Mouse (Mus musculus): ENCODE results near the gene Pcdh9. TPM values are rescaled to one million over a fixed set of nuclear protein-coding genes. Genes with fewer than 3 reads are reported as not detected.

Gene Pcdh9
- total RNA-seq (2021), result 1 to 10 TPM; 2.5 TPM
- long read RNA-seq, experiment 1, result 0 reads
- long read RNA-seq, experiment 2, result 0 reads

DNA sequence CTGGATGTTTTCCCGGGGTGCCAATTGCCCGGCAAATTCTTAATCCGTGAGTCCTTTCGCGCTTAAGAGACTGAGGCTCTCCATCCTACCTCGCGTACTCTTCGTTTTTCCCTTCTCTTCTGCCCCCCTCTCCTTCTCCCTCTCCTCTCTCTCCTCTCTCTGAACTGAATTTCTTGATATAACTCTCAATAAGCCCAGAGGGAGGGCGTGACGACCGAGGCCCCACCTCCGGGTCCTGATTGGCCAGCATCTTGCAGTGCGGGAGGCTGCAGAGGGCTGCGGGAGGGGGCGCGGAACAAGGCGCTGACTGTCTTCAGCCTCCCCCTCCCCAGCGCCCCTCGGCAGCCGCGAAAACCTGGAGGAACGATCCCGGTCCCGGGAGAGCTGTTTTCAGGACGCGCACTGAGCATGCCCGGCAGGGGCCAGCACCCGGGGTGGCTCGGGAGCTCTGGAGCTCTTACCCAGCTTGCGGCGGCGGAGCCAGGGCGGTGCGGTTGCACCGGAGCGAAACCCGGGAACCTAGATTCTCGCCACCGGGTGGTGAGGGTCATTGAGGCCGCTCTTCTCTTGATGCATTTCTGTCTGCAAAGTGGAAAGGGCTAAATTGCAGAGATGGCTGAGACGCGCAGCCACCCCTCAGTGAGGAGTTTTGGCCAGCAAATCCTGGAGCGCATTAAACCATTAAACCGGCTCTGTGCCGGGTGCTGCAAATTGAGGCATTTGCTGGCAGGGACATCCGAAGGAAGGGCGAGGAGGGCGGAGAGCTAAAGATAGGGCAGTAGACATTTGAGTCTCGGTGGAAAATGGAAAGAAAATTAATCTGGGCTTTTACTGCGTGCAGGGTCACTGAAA lies at the start of gene Pcdh9:
Gene Pcdh9 (minus strand): TSS at position 161 of the 852 bp plus-strand sequence.
- DNase-seq, result peak; percentile 80
- intact Hi-C loops (cut with DNase I), result no loop called here

DNA sequence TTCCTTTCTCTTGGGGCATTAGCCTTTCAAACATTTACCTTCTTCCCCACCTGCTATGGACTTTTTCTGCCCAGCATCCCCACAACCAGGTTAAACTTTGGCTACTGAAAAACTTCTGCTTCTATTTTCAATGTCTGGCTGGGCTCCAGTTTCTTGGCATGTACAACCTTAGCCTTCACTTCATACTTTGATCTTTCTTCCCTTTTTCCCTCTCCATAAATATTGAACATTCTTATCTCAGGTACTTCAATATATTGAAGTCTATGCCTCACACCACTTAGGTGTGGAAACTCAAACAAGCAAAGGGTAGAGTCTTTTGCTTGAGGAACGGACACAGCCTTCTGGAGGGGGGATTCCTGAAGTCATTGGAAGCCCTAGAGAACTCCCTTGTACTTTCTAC lies 16.4 kb upstream of the Pcdh9 start:
- no peak for DNase-seq
- intact Hi-C loops (cut with DNase I), result no loop called here

DNA sequence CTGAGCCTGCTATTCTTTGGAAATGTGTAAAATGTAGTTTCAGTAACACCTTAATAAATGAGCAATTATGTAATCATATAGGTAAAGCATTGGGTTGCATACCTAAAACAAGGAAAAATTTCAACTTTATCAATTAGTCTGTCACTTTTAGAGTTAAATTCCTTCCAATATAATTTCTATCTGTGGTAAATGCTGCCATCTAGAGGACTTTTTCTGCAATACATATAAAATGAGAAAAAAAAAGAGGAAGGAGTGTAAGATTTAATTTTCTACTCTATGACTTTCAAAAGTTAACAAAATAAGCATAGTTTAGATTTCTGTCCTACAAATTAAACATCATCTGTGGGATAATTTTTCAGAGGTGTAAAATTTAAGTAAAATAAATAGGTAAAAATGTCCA lies 8.1 kb upstream of the Pcdh9 start:
- intact Hi-C loops (cut with DNase I), result no loop called here
- DNase-seq, result no peak

DNA sequence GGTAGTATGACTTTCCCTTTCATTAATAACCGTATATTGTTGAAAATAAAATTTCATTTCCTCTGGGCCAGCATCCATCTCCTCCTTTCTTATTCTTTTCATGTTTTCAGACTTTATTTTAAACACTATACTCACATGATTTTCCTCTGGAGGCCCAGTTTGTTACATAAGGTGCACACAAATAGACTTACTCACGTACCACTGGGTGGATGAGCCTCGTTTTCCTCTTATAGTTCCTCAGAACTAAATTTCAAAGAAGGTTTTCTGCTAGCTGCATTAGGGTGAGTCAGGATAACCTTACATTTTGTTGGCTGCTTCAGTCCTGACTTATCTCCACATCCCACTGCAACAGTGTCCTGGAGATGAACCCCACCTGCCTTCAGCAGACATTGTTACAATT lies 4.7 kb upstream of the Pcdh9 start:
- intact Hi-C loops (cut with DNase I), result no loop called here
- DNase-seq, result no peak

DNA sequence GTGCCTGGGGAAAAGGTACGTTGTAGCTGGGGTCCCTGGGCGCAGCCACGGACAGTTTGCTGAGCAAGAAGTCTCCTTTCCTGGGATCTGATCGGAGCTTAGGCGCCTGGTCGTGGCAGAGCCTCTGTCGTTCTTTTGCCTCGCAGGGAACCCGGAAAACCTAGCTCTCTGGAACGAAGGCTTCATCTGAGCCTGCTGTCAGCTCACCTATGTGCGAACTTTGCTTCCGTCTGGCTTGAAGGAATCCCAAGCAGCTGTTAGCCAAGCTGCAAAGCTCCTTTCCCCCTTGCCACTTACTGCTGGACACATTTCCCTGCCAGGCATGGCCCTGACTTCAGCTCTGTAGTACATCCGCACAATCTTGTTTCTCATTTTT lies 880 bp upstream of the Pcdh9 start:
- DNase-seq, result peak in 1 of 2 experiments; percentile 3
- intact Hi-C loops (cut with DNase I), result no loop called here

DNA sequence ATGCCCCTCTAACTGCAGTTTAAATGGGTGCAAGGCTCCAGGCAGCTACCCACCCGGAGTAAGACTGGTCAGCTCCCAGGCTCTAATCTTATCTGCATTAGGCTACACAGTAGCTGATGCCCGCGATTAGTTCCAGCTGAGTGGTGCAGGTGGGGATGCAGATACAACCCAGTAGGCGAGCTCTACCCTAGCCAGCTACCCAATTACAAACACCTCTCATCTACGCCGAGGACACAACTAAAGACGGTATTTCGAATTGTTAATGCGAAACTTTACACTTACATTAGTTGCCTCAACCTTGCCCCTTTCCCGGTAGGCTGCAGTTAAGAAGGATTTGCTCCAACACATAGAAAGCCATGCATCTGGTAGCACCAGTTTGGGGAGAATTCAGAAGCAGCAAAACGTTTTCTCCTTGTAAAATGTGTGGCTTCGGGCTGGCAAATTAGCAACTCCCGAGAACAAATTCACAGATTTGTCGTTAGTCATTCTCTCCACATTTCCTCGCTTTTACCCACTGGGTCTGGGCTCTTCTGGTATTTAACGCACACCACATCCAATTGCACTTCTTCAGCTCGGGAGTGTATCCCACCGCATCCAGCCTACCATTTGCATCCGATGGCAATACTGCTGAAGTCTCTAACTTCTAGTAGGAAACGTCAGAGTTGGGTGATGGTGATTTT lies 500 bp downstream of the Pcdh9 start:
- intact Hi-C loops (cut with DNase I), result no loop called here
- DNase-seq, result no peak

DNA sequence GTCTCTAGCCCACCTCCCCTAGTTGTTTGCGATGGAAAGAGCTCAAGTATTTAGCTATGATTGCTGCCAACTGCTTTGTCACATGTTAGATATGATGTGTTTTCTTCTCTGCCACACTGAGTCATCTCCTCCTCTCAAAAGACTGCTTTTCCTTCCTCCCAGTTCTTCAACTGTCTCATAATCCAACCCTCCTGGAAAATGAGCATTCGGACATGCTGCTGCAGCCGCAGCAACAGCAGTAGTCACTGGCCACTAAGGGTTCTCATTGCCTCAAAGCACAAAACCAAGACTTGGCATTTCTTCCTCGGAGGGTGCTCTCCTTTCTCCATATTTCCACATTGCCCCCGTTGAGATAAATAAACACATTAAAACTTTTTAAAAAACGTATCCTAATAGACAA lies 1.2 kb downstream of the Pcdh9 start:
- intact Hi-C loops (cut with DNase I), result no loop called here
- DNase-seq, result no peak

DNA sequence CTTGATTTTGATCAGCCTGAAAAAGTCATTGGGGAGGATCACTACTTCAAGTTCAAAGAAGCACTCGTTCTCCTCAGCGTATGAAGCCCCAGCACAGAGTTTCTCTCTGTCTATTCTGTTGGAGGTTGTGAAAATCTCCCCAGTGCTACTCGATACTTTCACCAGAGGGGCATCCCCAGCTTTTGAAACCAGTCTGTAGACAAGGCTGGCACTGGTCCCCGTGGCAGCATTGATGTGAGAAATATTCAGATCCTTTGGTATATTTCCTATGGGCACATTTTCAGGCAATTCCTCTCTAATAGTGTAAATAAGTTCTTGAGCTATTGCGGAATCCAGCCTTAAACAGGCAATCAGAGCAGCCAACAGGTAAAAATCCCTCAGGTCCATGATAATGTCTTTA lies 2.1 kb downstream of the Pcdh9 start:
- no peak for DNase-seq
- intact Hi-C loops (cut with DNase I), result no loop called here

DNA sequence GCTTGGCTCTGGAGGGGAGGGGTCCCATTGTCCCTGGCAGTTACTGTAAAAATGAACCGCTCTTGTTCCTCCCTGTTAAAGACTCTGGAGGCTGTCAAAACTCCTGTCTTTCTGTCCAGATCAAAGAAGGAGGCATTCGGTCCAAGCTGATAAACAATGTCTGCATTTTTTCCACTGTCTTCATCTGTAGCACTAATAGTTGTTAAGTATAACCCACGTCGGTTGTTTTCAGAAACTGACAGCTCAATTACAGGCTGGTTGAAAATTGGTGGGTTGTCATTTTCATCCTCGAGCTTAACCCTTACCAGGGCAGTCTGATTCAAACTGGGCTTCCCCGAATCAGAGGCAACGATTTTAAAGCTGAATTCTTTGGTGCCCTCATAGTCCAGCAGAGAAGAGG lies 3.4 kb downstream of the Pcdh9 start:
- no peak for DNase-seq
- intact Hi-C loops (cut with DNase I), result no loop called here

DNA sequence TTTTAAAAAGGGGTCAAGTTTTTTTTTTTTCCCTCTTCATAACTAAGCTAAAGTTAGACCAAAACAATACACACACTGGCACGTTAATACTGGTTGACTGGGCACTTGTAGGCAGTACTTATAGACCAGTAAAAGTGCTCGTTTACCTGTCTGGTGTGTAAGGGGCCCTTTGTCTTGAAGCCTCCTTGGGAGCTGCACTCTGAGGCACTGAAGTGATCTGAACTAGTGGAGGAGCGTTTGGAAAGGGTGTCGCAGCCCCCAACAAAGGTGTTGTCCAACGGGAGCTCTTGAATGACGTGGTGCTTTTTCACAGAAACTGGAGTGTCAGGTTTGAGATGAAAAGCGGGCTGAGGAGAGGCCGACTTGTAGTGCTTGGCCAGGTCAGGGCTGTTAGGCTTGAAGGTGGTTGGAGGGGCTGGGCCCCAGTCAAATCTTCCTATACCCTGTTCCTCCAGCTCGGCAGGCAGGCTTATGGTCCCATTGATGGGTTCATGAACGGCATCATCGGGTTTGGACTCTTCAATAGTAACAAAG lies 4.9 kb downstream of the Pcdh9 start:
- DNase-seq, result no peak
- intact Hi-C loops (cut with DNase I), result no loop called here

DNA sequence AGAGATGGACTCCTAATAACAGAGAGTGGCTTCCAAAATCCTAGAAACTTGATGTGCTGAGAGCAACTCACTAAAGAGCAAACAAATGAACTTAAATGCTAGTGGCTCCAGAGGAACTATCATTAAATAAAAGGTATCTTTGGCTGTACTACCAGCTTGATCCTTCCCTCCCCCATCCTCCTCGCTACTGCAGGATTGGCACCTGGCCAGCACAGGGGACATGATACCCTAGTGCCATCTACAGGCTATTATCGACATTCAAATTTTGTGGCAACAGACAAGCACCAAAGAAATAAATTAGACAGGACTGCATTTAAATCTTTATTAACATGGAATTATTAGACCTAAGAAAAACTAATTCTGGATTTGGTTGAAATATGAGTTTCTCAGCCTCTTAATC lies 6.0 kb downstream of the Pcdh9 start:
- intact Hi-C loops (cut with DNase I), result loop anchor here (5.0 kb wide), 1 partner anchor 567 kb away; no protein-coding TSS in a partner anchor
- DNase-seq, result peak; percentile 71 to 77

DNA sequence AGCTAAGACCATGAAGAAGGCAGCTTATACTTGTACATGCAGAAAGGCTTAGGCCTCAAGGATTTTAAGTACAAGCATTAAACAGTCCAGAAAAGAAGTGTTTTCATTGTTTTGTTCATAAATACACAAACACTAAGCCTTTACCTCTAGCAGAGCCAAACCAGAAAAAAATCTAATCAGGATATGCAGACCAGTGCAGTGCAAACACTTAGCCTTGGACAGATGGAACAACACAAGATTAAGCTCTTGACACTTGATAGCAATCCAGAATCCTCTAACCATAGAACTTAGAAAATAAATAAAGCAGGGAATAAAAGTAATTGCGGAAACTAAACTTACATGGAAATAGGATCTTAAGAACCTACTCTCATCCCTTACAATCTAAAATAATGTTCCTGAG lies 10.4 kb downstream of the Pcdh9 start:
- intact Hi-C loops (cut with DNase I), result loop anchor here (5.0 kb wide), 1 partner anchor 563 kb away; no protein-coding TSS in a partner anchor

DNA sequence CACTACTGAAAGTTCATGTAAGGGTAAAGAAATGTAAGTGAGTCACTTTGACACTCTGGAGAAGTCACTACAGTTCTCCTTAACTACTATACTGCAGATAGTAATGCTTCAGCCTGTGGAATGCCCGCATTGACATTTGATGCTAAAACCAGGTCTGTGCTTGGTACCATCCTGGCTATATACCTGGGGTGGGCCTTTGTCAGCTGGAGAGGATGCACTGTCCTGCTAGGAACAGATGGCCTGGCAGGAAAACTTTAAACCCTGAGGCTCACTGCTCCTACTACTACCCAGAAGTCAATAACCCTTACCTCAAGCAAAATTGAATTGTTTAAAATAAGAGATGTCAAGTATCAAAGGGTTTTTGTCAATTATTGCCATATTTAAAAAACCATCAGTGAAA lies 14.5 kb downstream of the Pcdh9 start:
- intact Hi-C loops (cut with DNase I), result no loop called here

More for the DNA sequence above, 10.4 kb downstream of the Pcdh9 start:
- no peak for DNase-seq

DNA sequence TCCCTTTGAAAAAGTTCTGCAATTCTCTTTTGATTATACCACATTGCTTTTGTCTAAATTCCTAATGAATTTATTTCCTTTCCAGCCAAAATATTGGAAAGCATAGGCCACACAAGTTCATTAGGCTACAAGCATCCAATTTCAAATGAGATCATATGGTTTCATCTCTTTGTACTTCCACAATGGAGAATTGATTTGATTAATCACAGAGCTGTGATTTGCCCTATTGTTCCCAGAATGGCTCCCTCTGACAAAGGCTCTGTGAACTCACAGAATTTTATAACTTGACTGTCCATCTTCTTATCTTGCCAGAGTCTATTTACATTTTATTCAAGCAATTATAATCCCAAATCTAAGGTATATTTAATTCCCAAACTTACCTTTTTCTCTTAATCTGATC lies 22.3 kb downstream of the Pcdh9 start:
- DNase-seq, result no peak
- intact Hi-C loops (cut with DNase I), result no loop called here

More for the DNA sequence above, 14.5 kb downstream of the Pcdh9 start:
- DNase-seq, result no peak

DNA sequence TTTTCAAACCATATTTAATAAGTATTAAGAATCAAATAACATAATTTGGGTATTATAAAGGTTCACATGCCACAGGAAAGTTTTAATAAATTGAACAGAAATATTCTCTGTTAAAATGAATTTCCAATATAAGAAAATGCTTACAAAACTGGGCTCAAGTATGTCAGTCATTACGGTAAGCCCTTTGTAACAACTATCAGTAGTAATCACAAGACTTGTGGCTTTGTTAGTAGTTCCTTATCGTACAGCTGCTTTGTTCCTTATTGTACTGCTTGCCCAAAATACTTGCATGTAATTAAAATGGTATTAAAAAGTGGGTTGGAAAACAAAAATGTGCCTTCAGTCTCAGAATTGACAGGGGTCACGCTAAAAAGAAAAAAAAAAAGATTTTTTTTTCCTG lies 32.4 kb downstream of the Pcdh9 start:
- intact Hi-C loops (cut with DNase I), result no loop called here
- no peak for DNase-seq

DNA sequence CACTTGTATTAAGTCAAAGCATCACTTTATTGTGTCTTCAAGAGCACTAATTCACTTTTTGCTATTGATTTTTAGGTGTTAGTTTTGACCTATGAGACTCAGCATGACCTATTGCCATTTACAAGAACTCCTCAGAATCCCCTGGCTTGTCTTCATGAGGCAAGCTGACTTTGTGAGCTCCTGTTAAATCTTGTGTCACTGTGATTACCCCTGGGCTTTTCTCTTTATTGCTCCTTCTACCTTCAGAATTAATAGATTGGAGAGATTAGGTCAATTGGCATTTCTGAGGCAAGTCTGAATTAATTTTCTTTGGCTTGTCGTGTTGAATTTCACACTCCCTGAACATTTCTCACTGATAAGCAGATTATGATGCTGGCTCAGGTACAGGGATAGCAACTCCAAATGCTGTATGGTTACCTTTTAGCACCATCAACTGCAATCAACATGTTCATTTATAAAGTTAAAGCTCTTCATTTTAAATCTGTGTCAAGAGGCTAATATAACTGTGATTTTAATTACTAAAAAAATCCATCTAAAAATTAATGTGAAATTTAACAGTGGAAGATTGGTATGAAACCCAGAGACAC lies 44.3 kb downstream of the Pcdh9 start:
- intact Hi-C loops (cut with DNase I), result no loop called here
- DNase-seq, result no peak

DNA sequence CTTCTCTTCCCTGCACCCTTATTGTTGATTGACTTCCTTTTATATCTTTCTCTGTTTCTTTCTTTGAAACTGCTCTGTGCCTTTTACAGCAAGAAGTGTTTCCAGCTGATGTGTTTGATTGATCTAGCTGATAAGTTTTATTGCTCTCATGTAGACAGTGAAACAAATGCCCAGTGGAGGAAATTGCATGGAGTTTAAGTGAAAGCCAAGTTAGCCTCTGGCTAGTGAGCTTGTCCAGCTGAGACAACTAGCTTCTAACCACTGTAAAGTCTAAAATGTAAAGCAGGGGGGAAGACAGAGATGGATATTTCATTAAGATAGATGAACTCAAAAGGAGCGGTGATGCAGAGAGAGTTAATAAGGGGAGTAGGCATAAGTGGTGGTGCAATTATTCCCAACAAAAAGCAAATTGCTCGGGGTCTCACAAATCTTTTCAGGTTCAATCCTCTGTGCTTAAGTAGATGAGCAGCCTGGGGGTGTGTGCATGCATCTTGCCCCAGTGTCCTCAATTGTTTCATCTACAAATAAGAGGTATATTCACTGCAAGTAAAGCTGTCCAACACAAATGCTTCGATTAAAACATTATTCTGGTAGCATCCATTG lies 47.7 kb downstream of the Pcdh9 start:
- DNase-seq, result no peak
- intact Hi-C loops (cut with DNase I), result no loop called here

DNA sequence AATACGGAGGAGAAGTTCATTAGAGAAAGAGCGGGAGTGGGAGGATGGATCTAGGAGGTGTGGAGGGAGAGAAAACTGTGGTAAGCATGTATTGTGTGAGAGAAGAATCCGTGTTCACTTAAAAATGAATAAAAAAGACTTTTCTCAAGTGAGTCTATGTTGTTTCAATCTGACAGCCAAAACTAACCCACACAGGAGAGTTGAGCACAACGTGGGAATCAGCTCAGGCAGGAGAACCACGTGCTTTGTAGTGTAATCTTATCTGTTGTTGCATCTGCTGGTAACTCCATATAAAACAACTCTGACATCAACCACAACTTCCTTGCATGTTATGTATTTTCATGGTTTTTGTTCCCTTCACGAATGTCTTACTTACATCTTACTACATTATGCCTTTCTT lies 58.0 kb downstream of the Pcdh9 start:
- no peak for DNase-seq
- intact Hi-C loops (cut with DNase I), result no loop called here

DNA sequence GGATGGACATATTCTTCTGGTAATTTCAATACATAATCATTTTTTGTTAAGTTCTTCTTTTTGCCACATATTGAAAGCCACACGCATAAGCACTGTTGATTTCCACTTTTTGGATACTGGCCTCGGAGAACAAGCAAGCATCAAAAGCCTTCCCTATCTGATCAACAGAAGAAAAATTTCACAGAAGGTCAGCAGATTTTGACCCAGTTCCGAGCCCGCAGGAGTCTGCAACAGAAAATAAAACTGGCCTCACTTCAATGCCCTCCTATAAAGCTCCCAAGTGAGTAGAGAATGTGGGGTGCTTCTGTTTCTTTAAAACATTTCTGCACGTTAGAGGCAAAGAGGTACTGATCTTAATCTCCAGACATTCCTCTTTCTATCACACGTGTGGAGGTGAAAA lies 63.3 kb downstream of the Pcdh9 start:
- DNase-seq, result no peak
- intact Hi-C loops (cut with DNase I), result no loop called here

DNA sequence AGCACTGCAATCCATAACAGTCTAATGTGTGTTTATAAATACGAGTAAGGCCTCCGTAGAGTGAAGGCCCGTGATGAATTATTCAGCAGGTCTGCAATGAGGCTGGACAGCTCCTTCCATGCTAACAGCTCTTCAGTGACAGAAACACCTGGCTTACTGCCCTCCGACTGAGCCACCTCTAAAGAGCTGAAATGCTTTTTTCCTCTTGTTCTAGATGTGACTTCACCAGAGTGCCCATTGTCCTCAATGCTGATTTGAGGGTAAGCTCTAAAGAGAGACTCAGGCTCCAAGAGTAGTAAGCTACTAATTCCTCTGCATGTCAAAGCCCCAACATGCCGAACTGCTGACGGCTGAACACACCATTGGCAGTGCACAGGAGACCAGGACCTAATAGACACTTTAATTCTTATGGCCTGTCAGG lies 64.4 kb downstream of the Pcdh9 start:
- no peak for DNase-seq
- intact Hi-C loops (cut with DNase I), result no loop called here

DNA sequence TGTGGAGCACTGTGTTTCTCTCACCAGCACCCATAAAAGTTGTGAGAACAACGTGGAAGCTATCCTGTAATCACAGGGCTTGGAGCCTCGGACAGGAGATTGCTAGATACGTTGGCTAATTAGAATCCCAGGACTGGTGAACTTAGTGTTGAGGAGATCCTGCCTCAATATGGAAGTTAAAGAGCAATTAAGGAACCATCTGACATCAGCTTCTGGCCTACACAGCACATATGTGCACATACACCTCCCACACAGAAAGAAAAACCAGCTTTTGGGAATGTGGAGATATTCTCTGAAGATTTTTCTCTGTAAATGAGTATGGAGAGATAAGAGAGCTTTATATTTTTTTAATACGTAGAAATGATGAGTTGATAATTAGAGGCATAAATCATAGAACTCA lies 71.6 kb downstream of the Pcdh9 start:
- intact Hi-C loops (cut with DNase I), result no loop called here

More for the DNA sequence above, 71.6 kb downstream of the Pcdh9 start:
- DNase-seq, result no peak

Measured in heart, postnatal 14 days (tissue).